Mouse (Mus musculus) CH12.LX (cell line): Measurements from ENCODE around the gene Gm17416. TPM values are rescaled to one million over a fixed set of nuclear protein-coding genes. Genes with fewer than 3 reads are reported as not detected.
A peak's percentile ranks its signal among the peaks of the same experiment; 100 is the strongest.

ENCODE experiments used
- DNase-seq: peaks from one replicate; pipeline ENCODE4 v3.0.0-alpha.2; 2013; ENCODE audit errors: extremely low read depth
- H3K27ac ChIP-seq: 2 replicates; pipeline ENCODE4 v1.5.1; 2012; ENCODE audit warnings: low read depth, mild to moderate bottlenecking, control low read depth, moderate library complexity; ENCODE audit not compliant: insufficient read depth
- H3K27me3 ChIP-seq: replicated peaks from 2 replicates; pipeline ENCODE3; 2012; ENCODE audit warnings: inconsistent platforms
- H3K36me3 ChIP-seq, 2 experiments: replicated peaks in 1 of 2; 2 replicates each; pipeline versions ENCODE3 to v1.6.1; 2012; ENCODE audit warnings: inconsistent platforms in 1 of 2, low read length in 1 of 2, mild to moderate bottlenecking in 1 of 2, mixed read lengths in 1 of 2, moderate library complexity in 1 of 2; ENCODE audit not compliant: control insufficient read depth in 1 of 2, insufficient read depth in 1 of 2
- H3K4me1 ChIP-seq, 2 experiments: 2 replicates each; pipeline ENCODE4 v1.6.1; 2012; ENCODE audit warnings: inconsistent platforms in 1 of 2, moderate library complexity in 1 of 2; ENCODE audit not compliant: insufficient read depth in 2 of 2, control insufficient read depth in 1 of 2
- H3K4me2 ChIP-seq: 2 replicates; pipeline ENCODE4 v1.6.1; 2012; ENCODE audit warnings: low read depth, mild to moderate bottlenecking, control low read depth; ENCODE audit not compliant: poor library complexity, insufficient read depth, severe bottlenecking
- H3K4me3 ChIP-seq, 3 experiments: fragments of 150-350 bp in 1 of 3; sonication (generic) in 1 of 3; replicated peaks in 1 of 3; 2 replicates each; pipeline versions ENCODE3 to v1.5.1; 2011 to 2012; ENCODE audit warnings: low read depth in 2 of 3, low read length in 2 of 3, mild to moderate bottlenecking in 2 of 3, moderate library complexity in 2 of 3, control low read depth in 1 of 3, improper control_type of control experiment in 1 of 3, inconsistent platforms in 1 of 3, mixed read lengths in 1 of 3; ENCODE audit not compliant: poor library complexity in 1 of 3
- H3K79me2 ChIP-seq: replicated peaks from 2 replicates; pipeline ENCODE4 v1.6.1; 2012; ENCODE audit warnings: mild to moderate bottlenecking, moderate library complexity; ENCODE audit not compliant: control insufficient read depth, poor library complexity, insufficient read depth, severe bottlenecking; ENCODE audit errors: extremely low read depth
- H3K9ac ChIP-seq: 2 replicates; pipeline ENCODE4 v1.6.1; 2012; ENCODE audit warnings: low read depth, mild to moderate bottlenecking, control low read depth, moderate library complexity; ENCODE audit not compliant: insufficient read depth
- H3K9me3 ChIP-seq: replicated peaks from 2 replicates; pipeline ENCODE3; 2012; ENCODE audit warnings: low read length, inconsistent platforms, mixed read lengths
- BHLHE40 ChIP-seq: IDR thresholded peaks from 2 replicates; pipeline ENCODE4 v1.6.1; 2011; ENCODE audit warnings: mild to moderate bottlenecking, low read depth, low read length, improper control_type of control experiment
- CHD1 ChIP-seq: IDR thresholded peaks from 2 replicates; pipeline ENCODE4 v1.6.1; 2012; ENCODE audit warnings: low read depth, low read length, improper control_type of control experiment, inconsistent platforms
- E2F4 ChIP-seq: IDR thresholded peaks from 2 replicates; pipeline ENCODE4 v1.6.1; 2011; ENCODE audit warnings: low read depth, low read length, improper control_type of control experiment; ENCODE audit not compliant: insufficient replicate concordance
- ETS1 ChIP-seq: conservative IDR thresholded peaks from 2 replicates; pipeline ENCODE4 v1.6.1; 2012; ENCODE audit warnings: low read depth, mild to moderate bottlenecking, inconsistent platforms, low read length, improper control_type of control experiment, moderate library complexity
- JUN ChIP-seq: IDR thresholded peaks from 2 replicates; pipeline ENCODE4 v1.6.1; 2011; ENCODE audit warnings: low read depth, mild to moderate bottlenecking, low read length, improper control_type of control experiment, moderate library complexity; ENCODE audit not compliant: insufficient read depth
- JUND ChIP-seq: conservative IDR thresholded peaks from 2 replicates; pipeline ENCODE4 v1.6.1; 2011; ENCODE audit warnings: low read depth, low read length, improper control_type of control experiment
- KAT2A ChIP-seq: IDR thresholded peaks from 2 replicates; pipeline ENCODE4 v1.6.1; 2012; ENCODE audit warnings: low read length, improper control_type of control experiment, inconsistent platforms; ENCODE audit not compliant: insufficient replicate concordance
- MAFK ChIP-seq: IDR thresholded peaks from 2 replicates; pipeline ENCODE4 v1.6.1; 2011; ENCODE audit warnings: low read length, improper control_type of control experiment; ENCODE audit not compliant: insufficient replicate concordance
- MAX ChIP-seq: IDR thresholded peaks from 2 replicates; pipeline ENCODE4 v1.6.1; 2011; ENCODE audit warnings: low read length, improper control_type of control experiment
- MEF2A ChIP-seq: IDR thresholded peaks from 2 replicates; pipeline ENCODE4 v1.6.1; 2014; ENCODE audit warnings: low read depth, mild to moderate bottlenecking, inconsistent platforms, low read length, improper control_type of control experiment, borderline replicate concordance
- MXI1 ChIP-seq: IDR thresholded peaks from 2 replicates; pipeline ENCODE4 v1.6.1; 2011; ENCODE audit warnings: mild to moderate bottlenecking, low read depth, low read length, improper control_type of control experiment
- NRF1 ChIP-seq: IDR thresholded peaks from 2 replicates; pipeline ENCODE4 v1.6.1; 2014; ENCODE audit warnings: low read depth, mild to moderate bottlenecking, inconsistent platforms, low read length, improper control_type of control experiment, moderate library complexity
- POLR2A ChIP-seq: IDR thresholded peaks from 2 replicates; pipeline ENCODE4 v1.6.1; 2011; ENCODE audit warnings: low read depth, mild to moderate bottlenecking, improper control_type of control experiment, low read length
- SIN3A ChIP-seq: IDR thresholded peaks from 2 replicates; pipeline ENCODE4 v1.6.1; 2012; ENCODE audit warnings: low read length, improper control_type of control experiment, inconsistent platforms
- SMC3 ChIP-seq: IDR thresholded peaks from 2 replicates; pipeline ENCODE4 v1.6.1; 2011; ENCODE audit warnings: low read depth, low read length, improper control_type of control experiment
- TBP ChIP-seq: conservative IDR thresholded peaks from 2 replicates; pipeline ENCODE4 v1.6.1; 2011; ENCODE audit warnings: low read depth, low read length, improper control_type of control experiment
- TCF12 ChIP-seq: IDR thresholded peaks from 2 replicates; pipeline ENCODE4 v1.6.1; 2014; ENCODE audit warnings: low read depth, mild to moderate bottlenecking, inconsistent platforms, low read length, improper control_type of control experiment
- UBTF ChIP-seq: IDR thresholded peaks from 2 replicates; pipeline ENCODE4 v1.6.1; 2012; ENCODE audit warnings: low read depth, mild to moderate bottlenecking, inconsistent platforms, low read length, improper control_type of control experiment, moderate library complexity
- ZMIZ1 ChIP-seq: IDR thresholded peaks from 2 replicates; pipeline ENCODE4 v1.6.1; 2012; ENCODE audit warnings: low read depth, mild to moderate bottlenecking, inconsistent platforms, low read length, improper control_type of control experiment
- dilution Hi-C: fragments of 300-500 bp; cut with MboI; formaldehyde crosslinking; loops from 2 replicates; pipeline ENCODE4 v1.14.3; 2020; ENCODE audit warnings: low sequenced_read_pairs; ENCODE audit not compliant: extremely low pct_unique_long_range_greater_than_20kb, extremely low pct_ligation_motif_present
- in situ Hi-C: fragments of 300-500 bp; cut with MboI; formaldehyde crosslinking; loops from 3 replicates; pipeline ENCODE4 v1.14.3; 2019; ENCODE audit warnings: low sequenced_read_pairs, low pct_ligation_motif_present, low pct_unique_long_range_greater_than_20kb, mixed read lengths
- polyA plus RNA-seq: library from polyadenylated mRNA; unstranded; fragments of >175 nt; gene quantifications from 2 replicates; pipeline ENCODE4 v1.2.1, GENCODE M21; 2012; ENCODE audit warnings: low read depth; ENCODE audit not compliant: insufficient read length
- total RNA-seq, 2 experiments: library from RNA; depleted of rRNA; stranded (reverse); fragments of 300-350 nt in 1 of 2; fragments of >200 nt in 1 of 2; gene quantifications; 2 replicates each; pipeline ENCODE4 v1.2.3; 2012 to 2014

Gene Gm17416
- total and polyA plus RNA-seq, 3 experiments: not detected

DNA sequence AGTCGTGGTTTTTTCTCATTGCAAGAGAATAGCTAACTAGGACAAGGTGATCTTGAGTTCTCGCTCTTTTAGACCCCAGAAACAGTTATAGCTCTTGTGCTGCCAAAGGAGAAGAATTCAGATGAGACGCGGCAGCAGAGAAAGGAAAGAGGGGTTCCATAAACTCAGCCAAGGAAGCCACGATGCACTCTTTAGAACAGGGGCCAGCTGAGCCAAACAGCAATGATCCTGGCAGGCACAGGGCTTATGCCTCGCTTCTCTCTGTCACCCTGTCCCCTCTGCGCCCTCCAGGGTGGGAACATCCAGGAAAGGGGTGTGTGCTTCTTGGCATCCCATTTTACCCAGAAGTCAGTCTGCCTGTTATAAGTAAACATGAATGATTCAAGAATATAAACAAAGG, 30.2 kb downstream of the Gm17416 start, which contains the start of gene Defb45:
TSS of gene Defb45 (minus strand) at position 101 of the 400 bp plus-strand sequence.
- in situ Hi-C loops (loop anchor here (25.0 kb wide), 1 partner anchor 137 kb away; the partner anchor contains the start of gene Defb23), dilution Hi-C loops (no loop called here)
- Histone ChIP-seq H3K79me2 (no peaks in the 10 kb centered on the region), H3K4me2 (0 out of 2 replicates have a peak within 1 kb of the TSS, but pooled peaks have one; percentile 14), H3K27ac (no peak within 1 kb of the TSS), H3K36me3 (no peaks in the 10 kb centered on the region), H3K4me1 (peaks cover 3 to 7% of the 10 kb centered on the region in 2 experiments; a peak in 2 of 4 replicates), H3K9me3 (peaks cover 9% of the 10 kb centered on the region), H3K4me3 (no peak within 1 kb of the TSS), H3K27me3 (peaks cover 5% of the 10 kb centered on the region), H3K9ac (no peak within 1 kb of the TSS)
- no peak for DNase-seq
- TF ChIP-seq UBTF (no peak), MAX (no peak), SIN3A (no peak)

DNA sequence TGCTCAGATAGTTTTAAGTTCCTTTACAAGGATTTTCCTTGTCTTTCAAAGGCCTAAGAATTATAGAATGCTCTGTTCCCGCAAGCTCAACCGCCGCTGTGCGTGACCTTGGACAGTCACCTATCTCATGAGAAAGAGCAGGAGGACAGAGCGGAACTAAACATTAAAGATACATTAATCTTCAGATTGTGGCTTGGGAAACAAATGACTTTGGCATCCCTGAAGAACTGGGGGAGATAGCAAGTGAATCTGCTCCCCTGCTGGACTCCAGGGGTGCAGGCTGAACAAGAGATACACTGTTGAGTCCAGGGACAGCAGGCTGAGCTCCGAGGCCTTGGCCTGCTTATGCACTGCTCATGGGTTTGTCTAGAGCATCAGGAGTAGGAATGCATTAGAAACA, 30.9 kb downstream of the Gm17416 start:
- Histone ChIP-seq H3K4me2 (no peak overlapping the region), H3K9me3 (peaks cover 9% of the 10 kb centered on the region), H3K79me2 (no peaks in the 10 kb centered on the region), H3K27ac (no peak overlapping the region), H3K9ac (no peak overlapping the region), H3K4me3 (no peak overlapping the region), H3K4me1 (peaks cover 3 to 7% of the 10 kb centered on the region in 2 experiments; a peak in 2 of 4 replicates), H3K27me3 (peaks cover 6% of the 10 kb centered on the region), H3K36me3 (no peaks in the 10 kb centered on the region)
- in situ Hi-C loops (no loop called here), dilution Hi-C loops (no loop called here)
- TF ChIP-seq CHD1 (no peak), TCF12 (no peak), UBTF (no peak), ZMIZ1 (no peak), NRF1 (no peak), JUN (no peak), MEF2A (no peak), BHLHE40 (no peak), POLR2A (no peak), SMC3 (no peak), MAX (no peak), TBP (no peak), MAFK (no peak), JUND (no peak), E2F4 (no peak), KAT2A (no peak), MXI1 (no peak), ETS1 (no peak)
- DNase-seq: no peak
